Mouse (Mus musculus) ES-Bruce4 (cell line): Measurements from ENCODE around the gene Ccdc186.

Experiments used
- CTCF ChIP-seq: IDR thresholded peaks from one replicate; pipeline ENCODE4 v1.8.1; 2011; ENCODE audit warnings: low read depth, low read length
- EP300 ChIP-seq: IDR thresholded peaks from 2 replicates; pipeline ENCODE4 v1.6.1; 2011; ENCODE audit warnings: low read depth, low read length; ENCODE audit not compliant: insufficient read depth
- POLR2A ChIP-seq: IDR thresholded peaks from one replicate; pipeline ENCODE4 v1.8.1; 2011; ENCODE audit warnings: low read length; ENCODE audit not compliant: insufficient read depth

- TF ChIP-seq EP300 (no peak), CTCF (no peak), POLR2A (no peak)
Observed at GRCm38 (mm10) chr19:56788952-56789351, 33.0 kb downstream of the Ccdc186 start.
